Comparison of ENCODE assay signal across 12 mouse cellular contexts in the genomic region with DNA sequence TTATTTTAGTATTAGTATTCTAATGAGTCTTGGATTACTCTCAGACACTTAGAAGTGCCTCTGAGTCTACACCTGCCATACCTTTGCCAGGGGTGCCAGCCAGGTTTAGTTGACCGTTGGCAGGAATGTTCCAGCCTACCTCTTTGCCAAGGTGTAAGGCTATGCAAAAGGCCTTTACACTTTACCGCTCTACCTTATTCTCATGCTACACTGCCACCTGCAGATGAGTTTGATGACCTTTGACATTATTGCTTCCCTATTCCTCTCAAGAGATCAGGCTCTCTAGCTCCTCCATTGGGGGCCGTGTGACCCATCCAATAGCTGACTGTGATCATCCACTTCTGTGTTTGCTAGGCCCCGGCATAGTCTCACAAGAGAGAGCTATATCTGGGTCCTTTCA.
"Had no signal": no experiment of that assay in that cellular context is flagged by ENCODE, and none has a peak within 500 bp of the region (broad histone marks: within the 10 kb centered on the region; RNA-seq: fewer than 3 reads in every experiment).

No protein-coding gene starts in this region.

- H3K4me3 ChIP-seq: intestine, embryonic 15.5 days; layer of hippocampus, adult 2 months; limb, embryonic 12.5 days; liver, embryonic 15.5 days; midbrain, embryonic 15.5 days; neural tube, embryonic 12.5 days had no signal

- H3K4me1 ChIP-seq: intestine, embryonic 15.5 days; limb, embryonic 12.5 days; liver, embryonic 15.5 days; midbrain, embryonic 15.5 days; neural tube, embryonic 12.5 days had no signal

- H3K27ac ChIP-seq: intestine, embryonic 15.5 days; layer of hippocampus, adult 2 months; limb, embryonic 12.5 days; liver, embryonic 15.5 days; midbrain, embryonic 15.5 days; neural tube, embryonic 12.5 days had no signal

- H3K9ac ChIP-seq: intestine, embryonic 15.5 days; limb, embryonic 12.5 days; liver, embryonic 15.5 days; midbrain, embryonic 15.5 days; neural tube, embryonic 12.5 days had no signal

- H3K36me3 ChIP-seq: intestine, embryonic 15.5 days; limb, embryonic 12.5 days; liver, embryonic 15.5 days; midbrain, embryonic 15.5 days; neural tube, embryonic 12.5 days had no signal

- DNase-seq: liver; lung, adult 2 months; lung, postnatal 36 days; thymus, adult 18-20 months; thymus, postnatal 36 days had no signal

- H3K4me2 ChIP-seq: intestine, embryonic 15.5 days; limb, embryonic 12.5 days; liver, embryonic 15.5 days; midbrain, embryonic 15.5 days; neural tube, embryonic 12.5 days had no signal

- H3K9me3 ChIP-seq: intestine, embryonic 15.5 days; limb, embryonic 12.5 days; liver, embryonic 15.5 days; midbrain, embryonic 15.5 days; neural tube, embryonic 12.5 days had no signal

- ATAC-seq: intestine, embryonic 15.5 days; lung, postnatal 0 days; midbrain, embryonic 15.5 days had no signal

- H3K27me3 ChIP-seq: intestine, embryonic 15.5 days; limb, embryonic 12.5 days; liver, embryonic 15.5 days; midbrain, embryonic 15.5 days; neural tube, embryonic 12.5 days had no signal
